ENCODE assay signal across 8 mouse cellular contexts in the genomic region with DNA sequence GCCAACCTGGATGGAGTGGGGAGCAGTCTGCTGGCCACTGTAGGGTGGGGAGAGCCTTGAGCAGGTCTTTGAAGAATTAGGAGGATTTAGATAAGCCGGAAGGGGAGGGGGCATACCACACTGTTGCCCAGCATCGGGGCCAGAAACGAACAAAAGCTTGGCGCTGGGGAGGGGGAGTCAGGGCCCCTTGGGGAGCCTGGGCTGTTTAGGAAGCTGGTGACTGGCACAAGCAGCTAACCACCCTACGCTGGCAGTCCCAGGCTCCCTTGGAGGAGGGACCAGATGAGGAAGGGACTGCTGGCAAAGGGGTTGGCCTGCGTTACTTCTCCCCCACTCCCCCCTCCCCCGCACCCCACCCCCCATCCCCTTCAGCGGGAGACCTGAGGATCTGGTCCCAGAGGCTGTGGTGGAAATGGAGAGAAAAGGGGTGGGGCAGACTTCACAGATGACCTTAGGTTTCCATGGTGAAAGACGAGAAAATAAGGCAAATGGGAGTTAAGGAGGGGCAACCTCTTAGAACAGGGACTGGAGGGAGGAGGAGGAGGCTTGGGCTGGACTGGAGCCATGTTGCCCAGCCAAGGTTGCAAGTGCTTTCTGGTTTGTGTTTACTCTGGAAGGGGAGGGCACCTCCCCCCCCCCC. TPM values are rescaled to one million over a fixed set of nuclear protein-coding genes. Genes with fewer than 3 reads are reported as not detected.
DNase-seq lines count a peak whose midpoint lies in the region; ATAC-seq and TF ChIP-seq lines count a peak whose summit lies in the region.

No protein-coding gene starts in this region.

- peak overlapping the region; percentile 69 for H3K9ac ChIP-seq in heart, embryonic 14.5 days (ENCODE audit: low read length)

- intact Hi-C loops in gastrocnemius, adult 2 months (cut with DNase I): loop anchor here (5.0 kb wide), 2 partner anchors 234 to 524 kb away; no protein-coding TSS in a partner anchor

- TF ChIP-seq CTCF in gastrocnemius, adult 2 months (IDR thresholded peaks at IDR 0.05): no peak

- H3K4me3 ChIP-seq in gastrocnemius, adult 2 months: peak overlapping the region; percentile 99
- H3K4me3 ChIP-seq in brown adipose tissue, adult 24 weeks (ENCODE audit: insufficient read depth, low read depth, low read length): peak overlapping the region; percentile 10; the same call in 1 of the 2 replicates
- H3K4me3 ChIP-seq in heart, embryonic 14.5 days (ENCODE audit: control insufficient read depth in 1 of 2, insufficient read depth in 1 of 2, low read depth in 1 of 2, low read length in 2 of 2): peak overlapping the region in 1 of 2 experiments; percentile 24; a peak in 2 of 4 replicates

- no peaks in the 10 kb centered on the region for H3K27me3 ChIP-seq in heart, embryonic 14.5 days (ENCODE audit: control insufficient read depth, insufficient read depth, low read length)

- peak; percentile 67 for DNase-seq in gastrocnemius, adult 2 months
- no peak for DNase-seq in gastrocnemius, postnatal 10 days
- DNase-seq in kidney, postnatal 25 days: peak; percentile 69 to 88
- DNase-seq in thymus, postnatal 25 days: peak; percentile 28
- DNase-seq in layer of hippocampus, adult 9-11 months: no peak

- no peak; the same call in 1 of the 2 replicates for ATAC-seq in heart, embryonic 14.5 days (ENCODE audit: insufficient number of reproducible peaks, insufficient read depth, low FRiP score, low read depth)
- ATAC-seq in megakaryocyte-erythroid progenitor cell, adult 5-6 weeks (replicated peaks; ENCODE audit: low FRiP score, low TSS enrichment, poor library complexity, severe bottlenecking): peak; percentile 7; the same call in 1 of the 2 replicates

- 10% methylated on average over 8 of the region's 9 CpGs for WGBS in heart, embryonic 14.5 days

- peak overlapping the region; percentile 100 for H3K27ac ChIP-seq in gastrocnemius, adult 2 months
- peak overlapping the region; percentile 94 for H3K27ac ChIP-seq in brown adipose tissue, adult 24 weeks (replicated peaks; ENCODE audit: low read depth, low read length)
- H3K27ac ChIP-seq in heart, embryonic 14.5 days (replicated peaks in 1 of 2; ENCODE audit: control insufficient read depth in 1 of 2, insufficient read depth in 1 of 2, low read depth in 2 of 2, low read length in 2 of 2): peak overlapping the region; percentile 89 to 94

- peaks cover 30% of the 10 kb centered on the region for H3K4me1 ChIP-seq in brown adipose tissue, adult 24 weeks (ENCODE audit: control insufficient read depth, insufficient read depth, insufficient read length, low read length)
- H3K4me1 ChIP-seq in heart, embryonic 14.5 days (ENCODE audit: control insufficient read depth in 2 of 2, insufficient read depth in 2 of 2, low read length in 2 of 2): peaks cover 44 to 86% of the 10 kb centered on the region in 2 experiments

- H3K36me3 ChIP-seq in heart, embryonic 14.5 days (ENCODE audit: control insufficient read depth, insufficient read depth, low read length): peaks cover 20% of the 10 kb centered on the region; the same call in 1 of the 2 replicates

- no peaks in the 10 kb centered on the region for H3K9me3 ChIP-seq in heart, embryonic 14.5 days (ENCODE audit: control insufficient read depth, low read length)

- H3K4me2 ChIP-seq in heart, embryonic 14.5 days (ENCODE audit: low read length): peak overlapping the region; percentile 60

RNA-seq across cellular contexts. Expression of gene Klf3, which starts 7.8 kb away (rescaled TPM):
- 10 to 100 TPM; 18.2 to 20.4 TPM for total RNA-seq in gastrocnemius, adult 2 months (2021)
- total RNA-seq in gastrocnemius, postnatal 10 days (2021): 10 to 100 TPM; 31.7 to 46.3 TPM
- 23.1 and 33.5 TPM in 2 replicates for polyA plus RNA-seq in brown adipose tissue, adult 24 weeks (2012; ENCODE audit: insufficient read depth, insufficient read length, missing spikeins)
- 51.9 and 52.1 TPM in 2 replicates for polyA plus RNA-seq in heart, embryonic 14.5 days (2014; fragmentation: Nextera tagmentation; extraction: Ambion mirVana)
- 101 and 120 TPM in 2 replicates for total RNA-seq in megakaryocyte-erythroid progenitor cell, adult 5-6 weeks (2014; fragmentation: Nextera tagmentation)
- total RNA-seq in megakaryocyte-erythroid progenitor cell, adult 5-6 weeks (2017): 34.4 and 37.4 TPM in 2 replicates

Comparison
In these comparisons a context has a peak if more than half of its experiments do, and no peak if none do; other contexts are left out.
1. DNase-seq: peak in gastrocnemius, adult 2 months (single experiment), kidney, postnatal 25 days (2 of 2) and thymus, postnatal 25 days (single experiment); none in gastrocnemius, postnatal 10 days (single experiment) and layer of hippocampus, adult 9-11 months (single experiment).
2. Peak in every context shown above with its lines, with median percentiles within 50 percentile points of each other: H3K27ac ChIP-seq.